Mouse (Mus musculus): ENCODE results near the gene Kcnk10. TPM values are rescaled to one million over a fixed set of nuclear protein-coding genes. Genes with fewer than 3 reads are reported as not detected.
A peak's percentile ranks its signal among the peaks of the same experiment; 100 is the strongest.
"Not testable (repeated sequence)": the region's sequence is repeated elsewhere in the genome, so short reads cannot be mapped to it uniquely, and the experiment has no call there.

Gene Kcnk10
- 0.11 and 0.13 TPM in 2 replicates for polyA plus RNA-seq (2012; rRNA removed)

- no peaks in the 10 kb centered on the region for H3K36me3 ChIP-seq (ENCODE audit: control insufficient read depth, insufficient read depth, low read length)
Observed at GRCm38 (mm10) chr12:98577861-98578360, at the start of gene Kcnk10. TSS of gene Kcnk10 (minus strand) at chr12:98578310.

GRCm38 (mm10) chr12:98627392-98628259 lies 49.5 kb upstream of the Kcnk10 start, which contains the start of gene Spata7:
TSS of gene Spata7 (plus strand) at chr12:98628157.
- WGBS: 6% methylated on average over 32 of the region's 32 CpGs
- TF ChIP-seq POLR2A (IDR thresholded peaks at IDR 0.05; ENCODE audit: low read depth, low read length) (no peak), CTCF (IDR thresholded peaks at IDR 0.05; ENCODE audit: extremely low read depth, insufficient read depth, insufficient read length, insufficient replicate concordance) (no peak)
- DNase-seq (ENCODE audit: low read depth in 1 of 2, low spot score in 2 of 2): peak; percentile 42 to 61
- Histone ChIP-seq H3K4me1 (ENCODE audit: control insufficient read depth, insufficient read depth, insufficient read length) (no peaks in the 10 kb centered on the region), H3K4me3 (ENCODE audit: extremely low read depth, insufficient read depth, insufficient read length) (peak within 1 kb of the TSS; percentile 85), H3K27me3 (ENCODE audit: control insufficient read depth, insufficient read depth, low read length) (no peaks in the 10 kb centered on the region), H3K36me3 (ENCODE audit: control insufficient read depth, insufficient read depth, low read length) (no peaks in the 10 kb centered on the region), H3K27ac (ENCODE audit: insufficient read depth, low read length) (no peak within 1 kb of the TSS)

More at GRCm38 (mm10) chr12:98577861-98578360, at the start of gene Kcnk10:
- Histone ChIP-seq H3K27ac (ENCODE audit: insufficient read depth, low read length) (no peak within 1 kb of the TSS), H3K27me3 (ENCODE audit: control insufficient read depth, insufficient read depth, low read length) (0 out of 2 replicates have a peak, but pooled peaks cover 9% of the 10 kb centered on the region), H3K4me1 (ENCODE audit: control insufficient read depth, insufficient read depth, insufficient read length) (peaks cover 18% of the 10 kb centered on the region), H3K4me3 (ENCODE audit: extremely low read depth, insufficient read depth, insufficient read length) (peak within 1 kb of the TSS; percentile 38; the same call in 1 of the 2 replicates)
- DNase-seq (ENCODE audit: low read depth in 1 of 2, low spot score in 2 of 2): peak; percentile 65 to 75
- 4% methylated on average over 22 of the region's 22 CpGs for WGBS
- TF ChIP-seq POLR2A (IDR thresholded peaks at IDR 0.05; ENCODE audit: low read depth, low read length) (no peak), CTCF (IDR thresholded peaks at IDR 0.05; ENCODE audit: extremely low read depth, insufficient read depth, insufficient read length, insufficient replicate concordance) (no peak)

- 90% methylated on average over 10 of the region's 10 CpGs for WGBS
- not testable (repeated sequence) for H3K27ac ChIP-seq (ENCODE audit: insufficient read depth, low read length); DNase-seq (ENCODE audit: low read depth in 1 of 2, low spot score in 2 of 2); H3K27me3 ChIP-seq (ENCODE audit: control insufficient read depth, insufficient read depth, low read length); H3K36me3 ChIP-seq (ENCODE audit: control insufficient read depth, insufficient read depth, low read length); H3K4me1 ChIP-seq (ENCODE audit: control insufficient read depth, insufficient read depth, insufficient read length); H3K4me3 ChIP-seq (ENCODE audit: extremely low read depth, insufficient read depth, insufficient read length)
Observed at GRCm38 (mm10) chr12:98623266-98623665, 45.2 kb upstream of the Kcnk10 start.

- DNase-seq (ENCODE audit: low read depth in 1 of 2, low spot score in 2 of 2); H3K27ac ChIP-seq (ENCODE audit: insufficient read depth, low read length); H3K36me3 ChIP-seq (ENCODE audit: control insufficient read depth, insufficient read depth, low read length); H3K27me3 ChIP-seq (ENCODE audit: control insufficient read depth, insufficient read depth, low read length); H3K4me1 ChIP-seq (ENCODE audit: control insufficient read depth, insufficient read depth, insufficient read length); H3K4me3 ChIP-seq (ENCODE audit: extremely low read depth, insufficient read depth, insufficient read length): not testable (repeated sequence)
- WGBS: 49% methylated on average over 6 of the region's 6 CpGs
Observed at GRCm38 (mm10) chr12:98620922-98621321, 42.8 kb upstream of the Kcnk10 start.

GRCm38 (mm10) chr12:98619496-98619895 lies 41.4 kb upstream of the Kcnk10 start:
- no peak for TF ChIP-seq POLR2A (IDR thresholded peaks at IDR 0.05; ENCODE audit: low read depth, low read length)
- TF ChIP-seq CTCF (IDR thresholded peaks at IDR 0.05; ENCODE audit: extremely low read depth, insufficient read depth, insufficient read length, insufficient replicate concordance): no peak
- H3K4me3 ChIP-seq (ENCODE audit: extremely low read depth, insufficient read depth, insufficient read length): no peak overlapping the region
- DNase-seq (ENCODE audit: low read depth in 1 of 2, low spot score in 2 of 2): no peak
- H3K4me1 ChIP-seq (ENCODE audit: control insufficient read depth, insufficient read depth, insufficient read length): 0 out of 2 replicates have a peak, but pooled peaks cover 3% of the 10 kb centered on the region
- H3K36me3 ChIP-seq (ENCODE audit: control insufficient read depth, insufficient read depth, low read length): no peaks in the 10 kb centered on the region
- WGBS: 88% methylated on average over 2 of the region's 2 CpGs
- H3K27me3 ChIP-seq (ENCODE audit: control insufficient read depth, insufficient read depth, low read length): no peaks in the 10 kb centered on the region
- H3K27ac ChIP-seq (ENCODE audit: insufficient read depth, low read length): no peak overlapping the region

- 20% methylated on average over 5 of the region's 5 CpGs for WGBS
- DNase-seq (ENCODE audit: low read depth in 1 of 2, low spot score in 2 of 2): peak in 1 of 2 experiments; percentile 25
Observed at GRCm38 (mm10) chr12:98615746-98616145, 37.6 kb upstream of the Kcnk10 start.

More at GRCm38 (mm10) chr12:98615746-98616145, 37.6 kb upstream of the Kcnk10 start:
- Histone ChIP-seq H3K4me1 (ENCODE audit: control insufficient read depth, insufficient read depth, insufficient read length) (0 out of 2 replicates have a peak, but pooled peaks cover 3% of the 10 kb centered on the region), H3K27ac (ENCODE audit: insufficient read depth, low read length) (no peak overlapping the region), H3K27me3 (ENCODE audit: control insufficient read depth, insufficient read depth, low read length) (no peaks in the 10 kb centered on the region), H3K36me3 (ENCODE audit: control insufficient read depth, insufficient read depth, low read length) (no peaks in the 10 kb centered on the region), H3K4me3 (ENCODE audit: extremely low read depth, insufficient read depth, insufficient read length) (no peak overlapping the region)
- TF ChIP-seq CTCF (IDR thresholded peaks at IDR 0.05; ENCODE audit: extremely low read depth, insufficient read depth, insufficient read length, insufficient replicate concordance) (no peak), POLR2A (IDR thresholded peaks at IDR 0.05; ENCODE audit: low read depth, low read length) (no peak)

Measured in spleen, adult 2 months (tissue).